Mouse (Mus musculus) R1 (cell line): ENCODE measurements around the gene Slc7a15.
"Not testable (repeated sequence)": the region's sequence is repeated elsewhere in the genome, so short reads cannot be mapped to it uniquely, and the experiment has no call there.

Experiments used
- DNase-seq: peaks from one replicate; pipeline ENCODE4 v3.0.0-alpha.2; 2018; ENCODE audit warnings: low read depth, low spot score

The Slc7a15 gene

DNA sequence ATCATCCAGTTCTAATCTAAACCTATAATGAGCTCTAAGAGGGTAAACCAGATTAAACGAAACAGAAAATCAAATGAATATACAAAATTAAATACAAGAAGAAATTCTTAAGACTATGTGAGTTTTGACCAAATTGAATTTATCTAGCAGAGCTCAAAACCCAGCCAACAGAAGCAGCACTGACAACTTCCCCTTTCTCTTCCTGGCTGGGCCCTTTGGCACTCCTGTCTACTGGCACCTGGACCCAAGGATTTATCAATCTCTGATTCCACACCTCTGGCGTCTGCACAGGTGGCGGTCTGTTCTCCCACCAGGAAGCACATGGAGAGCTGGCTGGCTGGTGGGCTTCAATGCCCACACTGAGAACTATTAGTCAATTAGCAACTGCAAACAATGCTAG is 39.0 kb downstream of the Slc7a15 start:
- DNase-seq = not testable (repeated sequence)

DNA sequence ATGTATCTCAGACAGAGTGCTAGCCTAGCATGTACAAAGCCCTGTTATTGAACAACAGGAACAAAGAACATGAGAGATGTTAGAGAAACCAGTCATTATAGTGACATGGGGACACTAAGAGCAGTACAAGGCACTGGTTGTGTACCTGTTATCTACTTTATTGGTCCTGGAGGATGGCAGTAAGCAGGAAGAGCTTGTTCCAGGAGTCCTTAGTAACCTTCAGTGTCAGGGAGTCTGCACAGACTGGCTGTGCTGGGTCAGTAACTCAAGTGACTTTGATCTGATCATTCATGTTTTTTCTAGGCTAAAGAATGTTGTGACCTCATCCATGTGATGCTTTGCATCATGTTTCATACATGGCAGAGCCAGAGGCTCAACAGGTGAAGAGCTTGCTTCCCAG is 42.7 kb downstream of the Slc7a15 start:
- no peak for DNase-seq

DNA sequence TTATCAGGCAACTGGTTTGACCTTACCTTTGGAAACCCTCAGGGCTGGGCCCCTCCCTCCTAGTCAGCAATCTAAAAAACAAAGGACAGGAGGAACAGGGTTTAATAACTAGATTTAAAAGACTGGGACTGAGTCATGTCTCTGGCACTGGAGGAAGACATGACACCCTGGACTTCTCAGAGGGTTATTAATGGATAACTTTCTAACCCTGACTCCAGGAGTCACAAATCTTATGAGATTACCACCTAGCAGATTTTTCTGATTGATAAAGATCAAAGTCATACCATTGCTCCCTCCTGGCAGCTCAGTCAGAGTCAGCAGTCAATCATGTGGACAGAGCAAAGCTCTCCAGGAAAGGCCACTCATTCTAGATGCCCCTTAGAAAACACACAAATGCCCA is 43.4 kb downstream of the Slc7a15 start:
- DNase-seq = peak; percentile 13

DNA sequence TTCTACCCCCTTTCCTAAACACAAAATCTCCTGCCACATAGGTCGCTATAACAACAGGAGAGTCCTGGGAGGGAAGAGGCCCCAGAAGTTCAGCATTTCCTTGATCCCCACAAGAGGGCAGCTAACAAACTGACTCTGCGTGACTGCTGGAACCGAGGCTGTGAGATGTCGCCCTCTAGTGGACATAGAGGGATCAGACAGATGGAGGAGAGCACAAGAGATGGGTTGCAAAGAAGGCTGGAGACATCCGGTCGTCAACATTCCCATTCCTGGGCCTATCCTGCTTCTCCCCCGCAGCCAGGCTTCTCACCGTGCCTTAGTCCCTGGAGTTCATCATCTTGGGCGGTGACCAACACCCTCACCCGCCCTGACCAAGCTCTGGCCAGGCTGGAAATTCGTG is 51.5 kb downstream of the Slc7a15 start:
- DNase-seq = peak; percentile 97

DNA sequence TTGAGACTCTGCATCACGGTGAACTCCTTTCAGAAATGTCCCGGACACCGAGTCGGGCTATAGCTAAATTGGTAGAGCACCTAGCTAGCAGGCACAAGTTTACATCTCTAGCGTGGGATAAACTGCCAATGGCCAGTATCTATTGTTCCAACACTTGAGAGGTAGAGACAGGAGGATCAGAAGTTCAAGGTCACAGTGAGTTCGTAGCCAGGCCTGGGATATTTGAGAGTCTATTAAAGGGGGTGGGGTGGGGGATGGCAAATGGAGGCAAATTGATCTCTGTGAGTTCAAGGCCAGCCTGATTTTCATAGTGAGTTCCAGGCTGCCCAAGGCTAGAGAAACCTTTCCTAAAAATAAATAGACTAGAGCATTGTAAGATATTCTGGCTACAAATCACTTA is 52.1 kb downstream of the Slc7a15 start:
- peak; percentile 63 for DNase-seq

DNA sequence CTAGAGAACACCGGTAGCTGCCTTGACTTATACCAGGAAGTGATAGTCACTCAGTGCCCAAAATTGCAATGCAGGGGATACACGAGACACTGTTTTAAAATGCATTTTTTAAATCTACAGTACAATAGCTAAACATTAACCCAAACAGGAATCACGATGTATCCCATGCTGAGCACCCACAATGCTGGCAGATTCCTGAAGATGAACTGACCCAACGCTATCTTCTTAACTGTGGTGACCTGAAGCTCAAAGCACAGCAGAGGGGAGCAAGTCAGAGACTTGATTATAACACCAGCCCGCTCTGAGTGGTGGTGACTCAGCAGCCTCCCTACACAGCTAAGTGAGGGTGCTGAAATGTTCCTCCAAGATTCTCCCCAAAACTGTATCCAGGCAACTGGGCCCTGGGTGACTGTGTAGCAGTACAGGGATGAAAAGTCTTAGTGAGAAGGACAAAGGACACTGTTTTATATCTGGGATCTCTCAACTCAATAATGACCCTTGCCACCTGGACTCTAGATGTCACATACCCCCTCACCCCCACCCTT is 53.7 kb downstream of the Slc7a15 start:
- peak; percentile 58 for DNase-seq

DNA sequence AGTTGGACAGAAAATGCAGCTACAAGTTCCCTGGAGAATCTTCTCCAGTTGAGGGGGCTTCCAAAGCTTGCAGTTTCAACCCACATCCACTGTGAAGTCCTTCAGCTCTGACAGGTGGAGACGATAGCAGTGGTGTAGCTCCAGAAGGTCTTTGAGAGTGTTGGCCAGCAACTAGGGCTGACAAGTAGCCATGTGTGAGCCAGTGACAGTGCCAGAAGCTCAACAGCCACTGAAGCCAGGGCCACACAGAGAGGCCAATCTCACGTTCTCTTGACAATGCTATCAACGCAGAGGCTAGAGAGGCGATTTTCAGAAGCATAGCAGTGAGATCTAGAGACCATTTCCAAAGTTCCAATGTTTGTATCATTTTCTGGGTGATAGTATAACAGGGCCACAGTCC is 56.5 kb downstream of the Slc7a15 start:
- no peak for DNase-seq

GRCm38 (mm10) chr12:8539471-8539870 is 59.4 kb downstream of the Slc7a15 start:
- DNase-seq = no peak

DNA sequence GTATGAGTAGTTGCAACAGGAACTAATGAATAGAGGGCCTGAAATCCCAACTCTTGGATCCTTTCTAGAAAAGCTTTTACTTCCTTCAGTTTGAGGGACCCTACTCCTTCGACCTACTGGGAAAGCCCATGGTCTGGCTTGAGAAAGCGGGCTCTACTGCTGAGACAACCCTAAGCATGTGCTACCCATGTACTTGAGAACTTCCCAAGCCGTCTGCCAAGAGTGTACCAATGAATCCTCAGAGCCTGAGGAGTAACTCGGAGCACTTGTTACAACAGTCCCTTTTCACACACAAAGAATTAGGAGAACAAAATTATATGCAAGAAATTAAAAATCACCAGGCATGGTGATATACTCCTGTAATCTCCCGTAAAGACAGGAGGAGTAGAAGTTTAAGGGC is 61.6 kb downstream of the Slc7a15 start:
- no peak for DNase-seq

DNA sequence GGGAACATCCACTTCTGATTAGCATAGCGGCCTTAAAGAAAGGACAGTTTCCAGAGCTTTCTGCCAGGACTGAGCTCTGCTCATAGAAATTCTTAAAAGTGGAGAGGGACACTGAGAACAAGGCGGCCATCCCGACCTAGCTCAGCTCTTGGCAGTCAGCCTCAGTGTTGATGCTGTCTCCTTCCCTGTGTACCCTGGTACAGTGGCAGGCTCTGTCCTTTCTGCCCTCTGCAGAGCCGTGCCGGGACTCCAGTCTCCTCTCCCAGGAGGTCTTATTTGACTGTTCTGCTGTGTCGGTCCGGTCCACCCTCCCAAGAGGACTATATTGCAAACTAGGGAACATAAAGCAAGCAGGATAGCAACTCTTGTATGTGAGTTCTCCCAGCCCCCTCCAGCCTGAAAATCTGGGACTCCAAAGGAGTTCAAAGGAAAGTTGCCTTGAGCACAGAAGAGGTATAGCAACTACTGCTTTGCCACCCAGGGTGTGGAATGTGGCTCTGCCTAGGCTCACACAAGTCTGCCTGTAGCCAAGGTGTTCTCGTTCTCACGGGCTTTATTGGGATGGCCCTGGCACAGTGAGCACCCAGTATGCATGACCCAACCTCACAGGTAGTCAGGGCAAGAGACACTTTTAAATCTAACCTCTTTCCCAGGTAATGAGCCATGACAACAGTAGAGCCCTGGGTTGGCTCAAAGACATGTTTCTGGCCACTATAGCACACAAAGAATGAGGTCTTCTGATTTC is 62.5 kb downstream of the Slc7a15 start:
- DNase-seq = no peak

DNA sequence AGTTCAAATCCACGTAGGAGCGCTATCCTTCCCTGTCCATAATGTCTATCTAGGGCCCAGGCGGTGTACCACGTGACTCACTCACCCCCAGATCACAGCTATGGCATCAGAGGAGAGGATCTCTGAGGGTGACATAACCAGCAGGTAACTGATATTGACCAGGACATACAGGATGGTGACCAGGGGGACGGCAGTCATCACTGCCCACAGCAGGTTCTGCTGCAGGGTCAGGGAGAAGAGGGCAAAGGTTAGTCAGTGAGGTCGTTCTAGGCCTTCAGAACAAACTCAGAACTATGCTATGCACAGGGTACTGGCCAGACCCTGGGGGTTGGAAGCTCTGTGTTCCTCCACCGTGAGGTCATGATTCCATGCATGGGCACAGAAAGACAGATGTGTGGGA is 63.3 kb downstream of the Slc7a15 start:
- no peak for DNase-seq

GRCm38 (mm10) chr12:8534915-8535314 is 64.0 kb downstream of the Slc7a15 start:
- DNase-seq = no peak

DNA sequence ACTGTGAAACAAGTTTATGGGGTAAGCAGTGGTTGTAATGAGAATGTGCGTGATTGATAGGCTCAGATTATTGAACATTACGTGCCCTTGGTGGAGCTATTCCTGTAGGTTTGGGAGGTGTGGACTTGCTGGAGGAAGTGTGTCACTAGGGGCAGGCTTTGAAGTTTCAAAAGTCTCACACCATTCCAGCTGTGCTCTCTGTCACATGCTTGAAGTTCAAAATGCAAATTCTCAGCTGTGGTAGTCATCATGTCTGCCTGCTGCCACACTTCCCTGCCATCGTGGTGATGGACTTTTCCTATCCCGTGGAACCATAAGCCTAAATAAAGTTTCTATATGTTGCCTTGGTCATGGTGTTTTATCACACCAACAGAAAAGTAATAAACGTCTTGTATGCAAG is 71.1 kb downstream of the Slc7a15 start:
- DNase-seq = no peak

GRCm38 (mm10) chr12:8527175-8527574 is 71.7 kb downstream of the Slc7a15 start:
- no peak for DNase-seq

DNA sequence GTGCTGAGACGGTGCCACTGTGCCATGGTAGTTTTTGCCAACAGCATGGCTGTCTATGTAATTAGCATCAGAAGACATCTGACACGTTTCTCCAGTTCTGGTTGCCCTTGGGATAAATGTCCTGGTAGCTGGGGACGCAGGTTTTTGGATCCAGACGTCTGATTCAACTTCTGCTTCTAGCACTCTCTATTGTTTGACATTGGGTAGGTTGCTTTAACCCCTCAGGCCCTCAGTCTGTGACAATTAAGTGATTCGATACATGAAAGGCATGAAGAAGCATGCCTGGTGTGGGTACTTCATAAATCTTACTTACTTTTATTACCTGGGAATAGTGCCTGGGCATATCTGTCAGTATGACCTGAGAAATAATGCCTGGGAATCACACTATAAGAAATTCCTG is 74.8 kb downstream of the Slc7a15 start:
- DNase-seq = no peak

DNA sequence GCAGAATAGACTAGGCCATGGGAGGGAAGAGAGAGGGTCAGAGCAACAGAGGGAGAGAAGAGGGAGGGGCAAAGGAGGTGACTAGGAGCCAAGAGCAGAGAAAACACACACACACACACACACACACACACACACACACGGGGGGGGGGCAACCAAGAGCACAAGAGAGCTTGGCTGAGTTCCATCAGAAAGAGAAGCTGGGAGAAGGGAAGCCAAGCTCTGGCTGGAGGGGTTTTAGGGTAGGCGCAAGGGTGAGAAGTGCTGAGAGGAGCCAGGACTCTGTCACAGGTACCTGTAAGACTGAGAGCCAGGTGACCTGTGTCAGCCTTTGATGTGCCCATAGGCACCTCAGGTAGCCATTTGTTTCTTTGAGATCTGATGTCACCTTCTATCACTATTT is 76.2 kb downstream of the Slc7a15 start:
- no peak for DNase-seq

- peak; percentile 77 for DNase-seq
Measured at GRCm38 (mm10) chr12:8521375-8522047, 77.4 kb downstream of the Slc7a15 start.

- peak; percentile 74 for DNase-seq
Measured at GRCm38 (mm10) chr12:8519431-8520160, 79.3 kb downstream of the Slc7a15 start.

DNA sequence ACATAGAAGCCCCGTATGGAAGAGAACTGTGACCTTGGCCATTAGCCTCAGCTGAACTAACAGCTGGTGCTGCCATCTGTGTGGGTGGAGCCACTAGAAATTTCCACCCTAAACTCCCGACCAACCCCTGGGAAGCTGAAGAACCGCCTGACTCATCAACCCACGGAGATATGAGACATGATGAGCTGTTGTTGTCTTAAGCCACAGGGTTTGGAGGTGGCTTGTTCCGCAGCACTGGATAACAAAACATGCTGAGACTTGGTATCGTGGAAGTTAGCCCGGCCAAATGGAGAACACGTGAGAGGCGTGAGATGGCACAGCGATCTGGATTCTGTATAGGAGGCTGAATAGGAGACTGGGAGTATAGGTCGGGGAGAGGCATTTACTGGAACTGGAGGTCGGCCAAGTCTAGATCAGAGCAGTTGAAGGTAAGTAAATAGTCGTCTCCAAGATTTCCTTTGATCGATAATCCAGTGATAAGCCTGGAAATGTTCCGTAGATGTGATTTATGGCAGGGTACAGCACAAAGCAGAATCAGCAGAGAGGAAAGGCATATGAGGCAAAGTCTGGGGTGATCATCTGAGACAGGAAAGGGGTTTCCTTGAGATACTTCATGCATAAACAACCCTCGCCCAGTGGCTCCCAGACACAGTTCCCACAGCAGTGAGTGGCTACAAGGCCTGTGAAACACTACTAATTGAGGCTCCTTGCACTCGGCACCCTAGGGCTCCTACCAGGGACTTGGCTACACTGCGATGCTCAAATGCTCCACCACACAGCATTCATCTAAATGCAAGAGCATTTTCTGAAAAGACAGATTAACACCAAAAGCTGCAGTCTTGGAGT is 87.6 kb downstream of the Slc7a15 start:
- no peak for DNase-seq

GRCm38 (mm10) chr12:8510317-8510988 is 88.4 kb downstream of the Slc7a15 start:
- no peak for DNase-seq

DNA sequence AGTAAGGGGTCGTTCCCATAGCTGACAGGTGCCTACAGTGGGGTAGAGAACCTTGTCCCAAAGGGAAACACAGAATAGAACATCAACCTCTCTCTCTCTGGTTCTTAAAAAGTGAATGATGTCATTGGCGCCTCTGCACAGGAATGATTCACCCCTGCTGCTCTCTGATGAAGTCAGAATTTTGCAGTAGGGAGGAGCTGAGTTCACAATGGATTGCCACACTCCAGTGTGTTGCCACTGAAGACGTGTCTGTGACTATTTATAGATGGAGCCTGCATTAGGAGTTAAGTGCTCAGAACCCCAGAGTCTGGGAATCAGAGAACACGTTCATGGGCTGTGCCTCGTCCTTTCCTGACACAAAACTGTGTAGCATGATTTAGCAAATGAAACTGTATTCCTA is 89.2 kb downstream of the Slc7a15 start:
- DNase-seq = no peak
